Mouse (Mus musculus) cerebellum, adult (tissue): ENCODE data around the gene Map7.
A peak's percentile ranks its signal among the peaks of the same experiment; 100 is the strongest.

ENCODE experiments used
- ATAC-seq: cut with Nextera tagmentation; 2 replicates; pipeline ENCODE4 v1.9.2; 2017; ENCODE audit warnings: mild to moderate bottlenecking, moderate library complexity, mixed read lengths; ENCODE audit not compliant: insufficient number of reproducible peaks, low FRiP score, low TSS enrichment

Gene Map7

GRCm38 (mm10) chr10:20149835-20150355 lies 1.6 kb downstream of the Map7 start:
- 0 out of 2 replicates have a peak, but pooled peaks have one; percentile 2 for ATAC-seq

- ATAC-seq: no peak
These were observed 3.9 kb downstream of the Map7 start for GRCm38 (mm10) chr10:20152131-20152530.

- no peak for ATAC-seq
These were observed 5.2 kb downstream of the Map7 start for GRCm38 (mm10) chr10:20153507-20153906.

- 0 out of 2 replicates have a peak, but pooled peaks have one; percentile 21 for ATAC-seq
These were observed 7.1 kb downstream of the Map7 start for GRCm38 (mm10) chr10:20155401-20155800.

- no peak for ATAC-seq
These were observed 8.9 kb downstream of the Map7 start for GRCm38 (mm10) chr10:20157021-20157726.

GRCm38 (mm10) chr10:20158756-20159155 lies 10.5 kb downstream of the Map7 start:
- ATAC-seq: peak; percentile 77

GRCm38 (mm10) chr10:20159308-20159707 lies 11.0 kb downstream of the Map7 start:
- ATAC-seq: no peak

GRCm38 (mm10) chr10:20160914-20161313 lies 12.6 kb downstream of the Map7 start:
- no peak for ATAC-seq

- no peak for ATAC-seq
These were observed 16.5 kb downstream of the Map7 start for GRCm38 (mm10) chr10:20164810-20165209.

- no peak for ATAC-seq
These were observed 18.5 kb downstream of the Map7 start for GRCm38 (mm10) chr10:20166797-20167196.

- ATAC-seq: no peak
These were observed 19.2 kb downstream of the Map7 start for GRCm38 (mm10) chr10:20167467-20167866.

GRCm38 (mm10) chr10:20169182-20169674 lies 21.0 kb downstream of the Map7 start:
- no peak for ATAC-seq

GRCm38 (mm10) chr10:20169927-20170604 lies 21.8 kb downstream of the Map7 start:
- no peak for ATAC-seq

- peak; percentile 89 for ATAC-seq
These were observed 22.4 kb downstream of the Map7 start for GRCm38 (mm10) chr10:20170605-20171088.

GRCm38 (mm10) chr10:20171209-20171608 lies 22.9 kb downstream of the Map7 start:
- no peak for ATAC-seq

- 0 out of 2 replicates have a peak, but pooled peaks have one; percentile 7 for ATAC-seq
These were observed 23.5 kb downstream of the Map7 start for GRCm38 (mm10) chr10:20171756-20172155.

- ATAC-seq: no peak
These were observed 25.5 kb downstream of the Map7 start for GRCm38 (mm10) chr10:20173733-20174132.

GRCm38 (mm10) chr10:20176054-20176453 lies 27.8 kb downstream of the Map7 start:
- ATAC-seq: no peak

- ATAC-seq: no peak
These were observed 30.7 kb downstream of the Map7 start for GRCm38 (mm10) chr10:20178807-20179605.

GRCm38 (mm10) chr10:20181198-20181597 lies 32.9 kb downstream of the Map7 start:
- ATAC-seq: no peak
